Mouse (Mus musculus) heart, adult 11 months (tissue): ENCODE data around the gene Ywhaq.

ENCODE experiments used
- DNase-seq: peaks from one replicate; pipeline ENCODE4 v3.0.0; 2022

Gene Ywhaq

GRCm38 (mm10) chr12:21417100-21418070 is at the start of gene Ywhaq:
Ywhaq (minus strand) TSS chr12:21417637.
- peak; percentile 100 for DNase-seq

DNA sequence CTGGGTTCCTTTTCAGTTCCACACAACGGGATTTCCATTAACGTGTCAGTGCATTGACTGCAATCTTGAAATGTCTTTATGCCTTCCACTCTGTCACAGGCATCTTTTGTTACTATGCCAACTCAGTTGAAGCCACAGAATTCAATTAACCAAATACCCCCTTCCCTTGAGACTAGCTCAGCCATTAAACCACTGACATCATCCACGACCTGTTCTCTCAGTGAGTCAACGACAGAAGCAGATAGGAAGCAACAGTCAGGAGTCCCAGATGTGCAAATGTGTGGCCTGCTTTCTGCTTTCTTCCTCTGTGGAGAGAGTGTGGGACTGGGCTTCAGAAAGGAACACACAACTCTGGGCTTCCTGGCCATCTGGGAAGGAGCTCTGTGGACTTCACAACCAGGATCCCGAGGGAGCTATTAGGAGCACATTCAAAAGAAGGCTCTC is 46.0 kb upstream of the Ywhaq start:
- peak; percentile 96 for DNase-seq

DNA sequence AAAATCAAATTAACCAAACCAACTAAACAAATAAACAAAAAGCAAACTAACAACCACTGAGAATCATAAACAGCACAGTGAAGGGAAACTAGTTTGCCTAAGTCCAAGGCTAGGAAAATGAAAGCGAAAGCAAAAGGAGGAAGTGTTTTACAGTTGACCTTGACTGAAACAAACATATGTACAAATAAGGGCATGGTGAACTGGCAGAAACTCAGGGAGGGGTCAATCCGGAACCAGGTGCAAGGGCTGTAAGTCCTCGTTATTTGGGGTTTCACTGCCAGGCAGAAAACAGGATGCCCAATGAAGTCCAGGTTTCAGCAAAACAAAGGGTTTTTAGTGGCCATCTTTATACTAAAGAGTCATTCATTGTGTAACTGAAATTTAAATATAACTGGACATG is 45.2 kb upstream of the Ywhaq start:
- DNase-seq: peak; percentile 93

- no peak for DNase-seq
Observed at GRCm38 (mm10) chr12:21459681-21460080, 42.2 kb upstream of the Ywhaq start.

GRCm38 (mm10) chr12:21456021-21456420 is 38.6 kb upstream of the Ywhaq start:
- no peak for DNase-seq

- no peak for DNase-seq
Observed at GRCm38 (mm10) chr12:21451752-21452151, 34.3 kb upstream of the Ywhaq start.

DNA sequence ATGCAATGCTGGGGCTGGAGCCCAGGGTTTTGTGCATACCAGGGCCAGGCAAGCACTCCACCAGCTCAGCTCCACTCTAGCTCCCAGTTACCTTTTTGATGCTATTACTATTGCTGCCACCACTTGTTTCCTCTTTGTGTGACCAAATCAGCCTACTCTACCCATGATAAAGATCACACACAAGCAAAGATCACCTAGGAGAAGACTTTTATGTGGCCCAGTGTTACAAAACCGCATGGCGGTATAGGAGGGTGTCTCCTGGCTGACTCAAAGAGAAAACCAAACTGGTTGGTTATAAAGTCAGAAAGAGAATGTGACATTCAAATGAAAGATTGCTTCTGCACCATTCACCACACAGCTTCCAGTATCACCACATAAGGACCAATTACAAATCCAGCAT is 33.9 kb upstream of the Ywhaq start:
- DNase-seq: no peak

- DNase-seq: peak; percentile 72
Observed at GRCm38 (mm10) chr12:21443783-21444182, 26.3 kb upstream of the Ywhaq start.

DNA sequence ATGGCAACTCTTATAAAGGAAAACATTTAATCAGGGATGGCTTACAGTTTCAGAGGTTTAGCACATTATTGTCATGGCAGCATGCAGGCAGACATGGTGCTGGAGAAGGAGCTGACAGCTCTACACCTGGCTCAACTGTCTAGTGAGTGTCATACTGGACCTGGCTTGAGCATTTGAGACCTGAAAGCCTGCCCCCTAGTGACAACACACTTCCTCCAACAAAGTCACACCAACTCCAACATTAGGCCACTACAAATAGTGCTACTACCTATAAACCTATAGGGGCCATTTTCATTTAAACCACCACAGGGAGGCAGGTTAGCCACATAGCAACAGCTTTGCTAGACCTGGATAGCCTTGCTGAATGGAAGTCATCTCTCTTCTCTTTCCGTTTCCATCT is 24.4 kb upstream of the Ywhaq start:
- DNase-seq: peak; percentile 56

- no peak for DNase-seq
Observed at GRCm38 (mm10) chr12:21439428-21439827, 22.0 kb upstream of the Ywhaq start.

GRCm38 (mm10) chr12:21438750-21439394 is 21.4 kb upstream of the Ywhaq start:
- no peak for DNase-seq

DNA sequence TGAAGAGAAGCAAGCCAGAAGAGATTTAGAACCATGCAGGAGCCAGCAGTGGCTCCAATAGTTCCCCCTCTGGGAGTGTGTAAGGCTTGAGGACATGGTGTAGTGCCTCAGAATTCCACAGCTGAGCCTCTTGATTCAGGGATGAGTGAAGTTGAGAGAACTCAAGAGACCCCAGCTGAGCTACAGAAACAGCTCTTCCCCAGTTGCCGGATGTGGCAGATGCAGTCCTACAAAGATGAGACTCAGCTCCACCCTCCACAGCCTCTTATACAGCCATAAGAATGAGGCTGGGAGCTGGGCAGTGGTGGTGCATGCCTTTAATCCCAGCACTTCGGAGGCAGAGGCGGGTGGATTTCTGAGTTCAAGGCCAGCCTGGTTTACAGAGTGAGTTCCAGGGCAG is 20.9 kb upstream of the Ywhaq start:
- DNase-seq: peak; percentile 43

GRCm38 (mm10) chr12:21431950-21432349 is 14.5 kb upstream of the Ywhaq start:
- peak; percentile 70 for DNase-seq

- peak; percentile 64 for DNase-seq
Observed at GRCm38 (mm10) chr12:21431039-21431438, 13.6 kb upstream of the Ywhaq start.

DNA sequence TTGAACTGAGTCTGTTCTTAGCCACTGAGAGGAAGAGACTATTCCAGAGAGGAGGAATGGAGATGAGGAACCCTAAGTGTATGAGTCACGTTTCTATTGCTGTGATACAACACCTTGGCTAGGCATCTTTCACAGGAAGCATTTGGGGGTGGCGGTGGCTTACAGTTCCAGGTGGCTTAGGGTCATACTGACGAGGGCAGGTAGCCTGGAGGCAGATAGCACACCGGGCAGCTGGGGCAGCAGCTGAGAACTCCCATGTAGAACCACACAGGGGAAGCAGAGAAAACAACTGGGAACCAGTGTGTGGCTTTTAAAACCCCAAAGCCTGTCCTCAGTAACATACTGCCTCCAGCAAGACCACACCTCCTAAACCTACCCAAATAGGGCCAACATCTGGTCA is 12.7 kb upstream of the Ywhaq start:
- DNase-seq: peak; percentile 83

GRCm38 (mm10) chr12:21429021-21429420 is 11.6 kb upstream of the Ywhaq start:
- peak; percentile 72 for DNase-seq

DNA sequence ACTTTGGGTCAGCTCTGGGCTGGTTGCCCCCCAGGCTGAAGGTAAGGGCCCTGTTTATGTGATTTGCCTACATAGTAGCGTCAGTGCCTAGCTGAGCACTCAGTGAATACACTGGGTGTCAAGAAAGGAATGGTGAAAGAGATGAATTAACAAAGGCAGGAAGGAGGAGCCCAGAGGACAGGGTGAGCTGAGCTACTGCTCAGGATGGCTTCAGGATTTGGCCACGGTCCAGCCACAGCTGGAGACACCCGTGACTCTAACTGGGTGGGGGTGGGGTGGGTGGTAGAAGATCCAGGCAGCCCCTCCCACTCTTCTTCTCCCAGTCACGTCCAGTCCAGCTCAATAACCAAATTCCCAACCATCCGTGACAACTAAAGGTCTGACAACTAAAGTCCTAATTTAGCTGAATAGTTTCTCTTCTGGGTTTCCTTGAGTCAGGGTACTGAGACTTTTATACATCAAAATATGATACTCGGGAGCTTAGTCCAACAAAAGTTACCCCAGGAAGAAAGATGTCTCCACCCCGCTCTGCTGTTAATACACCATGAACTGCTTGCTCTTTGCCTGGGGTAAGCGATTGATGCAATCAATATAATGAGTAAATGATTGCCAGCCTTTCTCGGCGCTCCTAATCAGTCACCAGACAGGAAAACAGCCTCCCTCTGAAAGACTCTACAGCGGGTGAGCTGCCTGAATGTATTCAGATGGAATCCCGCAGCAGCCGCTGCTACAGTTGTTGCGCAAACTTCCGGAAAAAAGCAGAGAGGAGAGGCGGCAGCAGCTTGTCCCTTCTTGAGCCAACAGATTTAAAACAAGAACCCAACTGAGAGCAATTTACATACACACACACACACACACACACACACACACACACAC is 8.9 kb upstream of the Ywhaq start:
- peak; percentile 95 for DNase-seq

- peak; percentile 56 for DNase-seq
Observed at GRCm38 (mm10) chr12:21424683-21425082, 7.2 kb upstream of the Ywhaq start.

- DNase-seq: peak; percentile 94
Observed at GRCm38 (mm10) chr12:21418621-21419131, 1.2 kb upstream of the Ywhaq start.

DNA sequence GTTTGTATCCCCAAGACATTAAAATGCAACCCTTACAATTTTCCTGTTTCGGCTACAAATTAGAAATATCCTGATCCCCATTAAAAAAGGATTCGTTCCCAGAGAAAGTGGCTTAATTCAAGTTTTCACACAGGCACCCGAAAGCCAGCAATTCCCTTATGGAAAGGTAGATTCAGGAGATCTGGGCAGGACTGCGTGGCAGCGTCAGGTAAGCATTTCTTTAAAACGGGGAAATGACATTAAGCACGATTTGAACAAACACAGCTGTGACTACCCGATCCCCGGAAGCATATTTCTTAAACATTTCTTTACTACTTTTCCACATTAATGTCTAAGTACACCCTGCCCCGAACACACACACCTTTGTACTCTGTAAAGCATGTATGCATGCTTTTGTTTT is 646 bp upstream of the Ywhaq start:
- no peak for DNase-seq

GRCm38 (mm10) chr12:21416506-21416905 is 931 bp downstream of the Ywhaq start:
- peak; percentile 93 for DNase-seq

DNA sequence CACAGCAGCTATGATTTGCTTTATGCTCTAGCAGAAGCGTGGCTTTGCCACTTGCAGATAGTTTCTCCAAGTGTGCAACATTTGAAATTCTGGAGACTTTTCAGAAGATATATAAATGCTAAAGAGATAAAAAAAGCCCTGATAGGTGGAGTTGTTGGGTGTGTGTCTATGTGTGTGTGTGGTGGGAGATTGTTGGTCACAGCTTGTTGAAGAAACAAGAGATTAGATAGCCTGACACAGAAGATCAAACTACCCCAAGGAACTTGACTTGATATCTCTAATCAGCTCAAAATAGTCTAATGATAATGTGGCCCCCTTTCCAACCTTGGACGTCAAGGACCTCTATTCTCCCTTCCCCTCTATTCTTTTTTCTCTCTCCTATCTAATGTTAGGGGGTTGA is 6.8 kb downstream of the Ywhaq start:
- DNase-seq: no peak

GRCm38 (mm10) chr12:21409651-21410050 is 7.8 kb downstream of the Ywhaq start:
- DNase-seq: peak; percentile 73
